Mouse (Mus musculus) kidney, embryonic 14.5 days (tissue): Measurements from ENCODE around the gene Rnf123. TPM values are rescaled to one million over a fixed set of nuclear protein-coding genes. Genes with fewer than 3 reads are reported as not detected.
"Not testable (repeated sequence)": the region's sequence is repeated elsewhere in the genome, so short reads cannot be mapped to it uniquely, and the experiment has no call there.

Experiments
- ATAC-seq: fragments of 200-750 bp; cut with Nextera tagmentation; 2 replicates; pipeline ENCODE4 v1.8.0; 2017; ENCODE audit warnings: moderate number of reproducible peaks, mild to moderate bottlenecking, moderate TSS enrichment, moderate library complexity; ENCODE audit not compliant: low FRiP score, low TSS enrichment
- H3K27ac ChIP-seq: fragments of 300-500 bp; sonication (generic); 2 replicates; pipeline ENCODE4 v1.5.1; 2014; ENCODE audit warnings: low read depth, mild to moderate bottlenecking, low read length, moderate library complexity, mixed read lengths
- H3K27me3 ChIP-seq: fragments of 300-500 bp; sonication (generic); 2 replicates; pipeline ENCODE4 v1.6.1; 2014; ENCODE audit warnings: mild to moderate bottlenecking, low read length; ENCODE audit not compliant: control insufficient read depth, insufficient read depth
- H3K36me3 ChIP-seq: fragments of 300-500 bp; sonication (generic); 2 replicates; pipeline ENCODE4 v1.6.1; 2014; ENCODE audit warnings: low read length, mixed read lengths; ENCODE audit not compliant: control insufficient read depth, insufficient read depth
- H3K4me1 ChIP-seq: fragments of 300-500 bp; sonication (generic); 2 replicates; pipeline ENCODE4 v1.6.1; 2014; ENCODE audit warnings: low read length, mixed read lengths; ENCODE audit not compliant: control insufficient read depth, insufficient read depth
- H3K4me2 ChIP-seq: fragments of 300-500 bp; sonication (generic); replicated peaks from 2 replicates; pipeline ENCODE4 v1.6.1; 2014; ENCODE audit warnings: low read depth, mild to moderate bottlenecking, low read length
- H3K4me3 ChIP-seq: fragments of 300-500 bp; sonication (generic); 2 replicates; pipeline ENCODE4 v1.5.1; 2014; ENCODE audit warnings: mild to moderate bottlenecking, low read length
- H3K9ac ChIP-seq: fragments of 300-500 bp; sonication (generic); 2 replicates; pipeline ENCODE4 v1.6.1; 2014; ENCODE audit warnings: low read depth, mild to moderate bottlenecking, low read length, moderate library complexity
- H3K9me3 ChIP-seq: fragments of 300-500 bp; sonication (generic); 2 replicates; pipeline ENCODE4 v1.6.1; 2016; ENCODE audit warnings: low read length; ENCODE audit not compliant: control insufficient read depth
- WGBS: fragments of 180-500 bp; shearing (Covaris S2); extraction: QIAGEN DNeasy Blood & Tissue Kit; methylation state at CpG from one replicate; pipeline ENCODE4 v1.1.7; 2014; 5-methylcytosine and 5-hydroxymethylcytosine counted together
- microRNA-seq: library from miRNA; unstranded; fragments of <30 nt; microRNA quantifications from one replicate; pipeline ENCODE4, GENCODE M21; 2016
- polyA plus RNA-seq: library from polyadenylated mRNA; unstranded; fragments of >200 nt; fragmentation: Nextera tagmentation; extraction: Ambion mirVana; gene quantifications from 2 replicates; pipeline ENCODE4 v1.2.1, GENCODE M21; 2014

Rnf123 gene
- polyA plus RNA-seq, 1 experiment from 2014 or later = 30.9 TPM

DNA sequence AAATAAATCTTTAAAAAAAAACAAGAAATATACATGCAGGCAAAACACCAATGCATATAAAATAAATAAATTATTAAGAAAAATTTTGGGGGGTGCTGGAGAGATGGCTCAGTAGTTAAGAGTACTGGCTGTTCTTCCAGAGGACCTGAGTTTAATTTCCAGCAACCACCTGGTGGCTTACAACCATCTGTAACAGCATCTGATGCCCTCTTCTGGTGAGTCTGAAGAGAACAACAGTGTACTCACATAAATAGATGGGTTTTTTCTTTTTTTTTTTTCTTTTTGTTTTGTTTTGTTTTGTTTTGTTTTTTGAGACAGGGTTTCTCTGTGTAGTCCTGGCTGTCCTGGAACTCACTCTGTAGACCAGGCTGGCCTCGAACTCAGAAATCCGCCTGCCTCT is 69.6 kb downstream of the Rnf123 start:
- WGBS = 100% methylated on average over 2 of the region's 2 CpGs
- H3K36me3 ChIP-seq, H3K9ac ChIP-seq, H3K27ac ChIP-seq, H3K4me2 ChIP-seq, H3K27me3 ChIP-seq, H3K9me3 ChIP-seq, ATAC-seq, H3K4me1 ChIP-seq, H3K4me3 ChIP-seq: not testable (repeated sequence)

- ATAC-seq = no peak
- H3K9me3 ChIP-seq = no peaks in the 10 kb centered on the region
- 0 out of 2 replicates have a peak, but pooled peaks cover 2% of the 10 kb centered on the region for H3K36me3 ChIP-seq
- H3K27ac ChIP-seq = no peak overlapping the region
- H3K4me3 ChIP-seq = no peak overlapping the region
- H3K27me3 ChIP-seq = no peaks in the 10 kb centered on the region
- H3K4me2 ChIP-seq = no peak overlapping the region
- H3K4me1 ChIP-seq = no peaks in the 10 kb centered on the region
- no peak overlapping the region for H3K9ac ChIP-seq
Observed at GRCm38 (mm10) chr9:108010385-108010784, 72.8 kb downstream of the Rnf123 start.

DNA sequence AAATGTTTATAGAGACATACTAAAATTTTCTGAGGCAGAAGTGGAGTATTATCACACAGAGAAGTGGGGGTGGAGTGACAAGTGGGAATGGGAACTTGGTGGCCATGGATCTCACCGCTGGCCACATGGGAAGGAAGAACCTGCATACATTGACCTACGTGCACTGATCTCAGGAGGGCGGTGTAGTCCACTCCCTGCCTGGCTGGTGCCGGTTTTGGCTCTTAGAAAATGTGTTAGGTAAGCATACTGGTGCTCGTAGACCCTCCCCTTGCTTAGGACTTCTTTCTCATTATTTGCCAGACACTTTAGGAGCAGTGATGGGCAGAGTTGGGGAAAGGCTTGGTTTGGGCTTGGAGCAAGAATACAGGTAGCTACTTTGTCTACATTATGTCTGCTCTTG is 75.1 kb downstream of the Rnf123 start:
- H3K36me3 ChIP-seq = peaks cover 5% of the 10 kb centered on the region; the same call in 1 of the 2 replicates
- H3K9me3 ChIP-seq = no peaks in the 10 kb centered on the region
- no peak overlapping the region for H3K4me2 ChIP-seq
- 90% methylated on average over 5 of the region's 5 CpGs for WGBS
- H3K27me3 ChIP-seq = no peaks in the 10 kb centered on the region
- no peak for ATAC-seq
- H3K4me1 ChIP-seq = peaks cover 15% of the 10 kb centered on the region
- no peak overlapping the region for H3K9ac ChIP-seq
- no peak overlapping the region for H3K4me3 ChIP-seq
- H3K27ac ChIP-seq = no peak overlapping the region

DNA sequence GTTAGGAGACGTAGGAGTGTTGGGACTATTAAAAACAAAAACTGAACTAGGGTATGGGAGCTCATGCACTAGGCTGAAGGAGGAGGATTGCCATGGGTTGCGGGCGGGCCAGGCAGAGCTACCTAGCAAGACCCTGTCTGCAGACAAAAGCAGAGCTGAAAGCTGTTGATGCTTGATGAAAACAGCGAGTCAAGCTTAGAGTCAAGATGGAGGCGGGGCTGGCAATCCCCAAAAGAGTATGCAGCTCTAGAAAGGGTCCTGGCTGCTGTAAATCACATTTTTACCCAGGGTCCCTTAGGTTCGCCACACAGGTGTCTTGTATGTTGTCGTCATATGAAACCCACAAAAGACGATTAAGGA is 79.6 kb downstream of the Rnf123 start:
- peak overlapping the region; percentile 67 for H3K9ac ChIP-seq
- WGBS = 4% methylated on average over 8 of the region's 8 CpGs

GRCm38 (mm10) chr9:108002778-108003530 is 80.2 kb downstream of the Rnf123 start:
- Histone ChIP-seq H3K9ac (peak overlapping the region; percentile 67), H3K9me3 (no peaks in the 10 kb centered on the region), H3K27ac (peak overlapping the region; percentile 72), H3K4me2 (peak overlapping the region; percentile 80), H3K27me3 (no peaks in the 10 kb centered on the region), H3K36me3 (peaks cover 3% of the 10 kb centered on the region; the same call in 1 of the 2 replicates), H3K4me3 (peak overlapping the region; percentile 60), H3K4me1 (peaks cover 15% of the 10 kb centered on the region)
- under 1% methylated on average over 50 of the region's 50 CpGs for WGBS
- ATAC-seq = peak; percentile 67

More for the DNA sequence above, 79.6 kb downstream of the Rnf123 start:
- ATAC-seq = no peak
- Histone ChIP-seq H3K4me1 (peaks cover 15% of the 10 kb centered on the region), H3K4me3 (peak overlapping the region; percentile 60), H3K4me2 (peak overlapping the region; percentile 80), H3K27ac (peak overlapping the region; percentile 72), H3K36me3 (peaks cover 3% of the 10 kb centered on the region; the same call in 1 of the 2 replicates), H3K27me3 (no peaks in the 10 kb centered on the region), H3K9me3 (no peaks in the 10 kb centered on the region)

GRCm38 (mm10) chr9:108001922-108002770 is 81.0 kb downstream of the Rnf123 start, which contains the start of gene Ip6k1:
Ip6k1 (plus strand) TSS chr9:108002501.
- peaks cover 15% of the 10 kb centered on the region for H3K4me1 ChIP-seq
- H3K4me3 ChIP-seq = peak within 1 kb of the TSS; percentile 60
- H3K27me3 ChIP-seq = no peaks in the 10 kb centered on the region
- peak within 1 kb of the TSS; percentile 68 for H3K9ac ChIP-seq
- peak; percentile 99 for ATAC-seq
- under 1% methylated on average over 50 of the region's 51 CpGs for WGBS
- H3K27ac ChIP-seq = peak within 1 kb of the TSS; percentile 72
- no peaks in the 10 kb centered on the region for H3K9me3 ChIP-seq
- H3K4me2 ChIP-seq = peak within 1 kb of the TSS; percentile 80
- H3K36me3 ChIP-seq = peaks cover 3% of the 10 kb centered on the region; the same call in 1 of the 2 replicates

Small RNA genes within 50 kb of the gene (microRNA-seq; reads per million reads assigned to microRNA genes)
- gene Gm47303 (not detected), gene Mir7088 (not detected)

Other genes starting within 250 kb of the Rnf123 start
- 55.9 and 75.1 TPM in 2 replicates for gene Rbm6, start 210.1 kb downstream of the Rnf123 start, polyA plus RNA-seq
- 9.9 and 11.5 TPM in 2 replicates for gene Mon1a, start 195.2 kb downstream of the Rnf123 start, polyA plus RNA-seq
- 0.39 and 0.80 TPM in 2 replicates for gene Mst1r, start 176.5 kb downstream of the Rnf123 start, polyA plus RNA-seq
- gene Actl11, start 154.9 kb downstream of the Rnf123 start, polyA plus RNA-seq = not detected in 2 replicates
- gene Camkv, start 147.7 kb downstream of the Rnf123 start, polyA plus RNA-seq = 0.77 and 0.79 TPM in 2 replicates
- gene Traip, start 133.2 kb downstream of the Rnf123 start, polyA plus RNA-seq = 23.7 and 24.5 TPM in 2 replicates
- gene Uba7, start 107.8 kb downstream of the Rnf123 start, polyA plus RNA-seq = 25.7 and 28.0 TPM in 2 replicates
- 4.8 and 5.5 TPM in 2 replicates for gene Gm20661, start 100.3 kb downstream of the Rnf123 start, polyA plus RNA-seq
- 64.1 and 69.0 TPM in 2 replicates for gene Inka1, start 97.5 kb downstream of the Rnf123 start, polyA plus RNA-seq
- gene Cdhr4, start 90.8 kb downstream of the Rnf123 start, polyA plus RNA-seq = 8.8 and 9.6 TPM in 2 replicates
- gene Gm20662, start 87.0 kb downstream of the Rnf123 start, polyA plus RNA-seq = 0.61 and 0.63 TPM in 2 replicates
- 21.2 and 28.4 TPM in 2 replicates for gene Ip6k1, start 80.8 kb downstream of the Rnf123 start, polyA plus RNA-seq
- 19.8 and 20.8 TPM in 2 replicates for gene Gmppb, start 34.1 kb downstream of the Rnf123 start, polyA plus RNA-seq
- gene Amigo3, start 30.2 kb downstream of the Rnf123 start, polyA plus RNA-seq = 1.6 and 2.1 TPM in 2 replicates
- not detected in 2 replicates for gene Mst1, start 2.9 kb downstream of the Rnf123 start, polyA plus RNA-seq
- gene Apeh, start 11.3 kb upstream of the Rnf123 start, polyA plus RNA-seq = 55.2 and 57.8 TPM in 2 replicates
- gene Bsn, start 107.0 kb upstream of the Rnf123 start, polyA plus RNA-seq = 0.76 and 0.77 TPM in 2 replicates
- gene Dag1, start 180.6 kb upstream of the Rnf123 start, polyA plus RNA-seq = 60.7 and 129 TPM in 2 replicates
- gene Nicn1, start 207.1 kb upstream of the Rnf123 start, polyA plus RNA-seq = 40.2 and 42.4 TPM in 2 replicates
- gene Amt, start 213.5 kb upstream of the Rnf123 start, polyA plus RNA-seq = 30.8 and 35.1 TPM in 2 replicates
- 317 and 358 TPM in 2 replicates for gene Rhoa, start 222.8 kb upstream of the Rnf123 start, polyA plus RNA-seq
- gene Tcta, start 222.8 kb upstream of the Rnf123 start, polyA plus RNA-seq = 26.6 and 27.8 TPM in 2 replicates